Mouse (Mus musculus) adipocyte (in vitro differentiated cells): ENCODE measurements around the gene Cryl1.

Experiments
- DNase-seq: peaks from one replicate; pipeline ENCODE4 v3.0.0-alpha.2; 2016; ENCODE audit warnings: low spot score

Gene Cryl1

DNA sequence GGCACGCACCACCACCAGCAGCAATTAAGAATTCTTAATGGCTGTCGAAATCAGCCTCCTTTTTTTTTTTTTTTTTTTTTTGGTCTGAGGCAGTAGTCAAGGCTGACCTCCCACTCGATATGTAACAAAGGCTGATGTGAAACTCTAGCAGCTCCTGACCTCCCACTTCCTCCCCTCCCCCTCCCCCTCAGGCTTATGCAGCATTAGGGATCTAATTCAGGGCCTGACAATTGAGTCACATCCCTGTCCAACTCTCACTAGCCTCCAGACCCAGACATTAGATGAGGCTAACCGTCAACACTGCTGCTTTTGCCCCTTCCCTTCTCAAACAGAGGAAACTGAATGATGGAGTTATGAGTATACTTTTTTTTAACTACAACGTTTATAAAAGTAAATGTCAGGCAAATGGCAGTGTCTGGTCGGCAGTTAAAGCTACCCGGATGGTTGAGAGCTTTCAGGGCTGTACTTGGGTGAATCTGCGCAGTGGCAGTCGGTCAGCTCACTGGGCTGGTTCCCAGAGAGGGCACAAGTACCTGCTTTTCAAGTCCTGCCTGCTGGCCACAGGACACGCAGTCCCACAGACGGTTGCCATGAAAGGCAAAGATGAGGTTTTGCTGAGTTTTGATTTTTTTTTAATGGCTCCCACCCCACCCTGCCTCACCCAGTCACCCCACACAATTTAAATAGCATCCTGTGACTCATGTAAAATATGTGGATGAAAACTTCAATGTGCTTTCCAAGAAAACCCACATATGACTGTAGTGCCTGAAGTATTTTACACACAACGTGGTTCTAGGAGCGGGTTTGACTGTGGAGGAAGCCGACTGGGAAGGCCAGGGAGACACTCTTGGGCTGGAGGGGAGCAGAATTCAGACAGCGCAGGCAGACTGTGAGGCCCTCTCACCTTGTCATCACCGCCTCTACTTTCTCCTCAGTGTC is 81.4 kb downstream of the Cryl1 start:
- peak; percentile 33 for DNase-seq

DNA sequence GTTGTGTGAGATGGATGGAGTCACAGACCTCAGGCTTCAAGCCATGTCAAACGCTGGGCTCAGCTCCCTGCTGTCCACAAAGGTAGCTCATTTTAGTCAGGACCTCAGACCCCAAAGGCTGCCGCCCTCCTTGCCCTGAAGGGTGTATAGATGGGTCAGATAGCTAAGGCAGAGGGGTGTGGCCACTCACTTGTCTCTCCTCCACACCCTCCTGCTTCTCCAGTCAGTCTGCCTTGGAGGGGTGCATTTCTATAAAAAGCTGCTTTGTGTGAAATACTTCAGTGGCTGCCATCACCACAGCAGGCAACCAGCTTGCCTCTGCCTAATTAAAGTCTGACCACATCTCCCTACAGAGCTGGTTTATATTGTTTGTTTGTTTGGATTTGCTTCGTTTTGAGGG is 82.4 kb downstream of the Cryl1 start:
- DNase-seq: no peak

DNA sequence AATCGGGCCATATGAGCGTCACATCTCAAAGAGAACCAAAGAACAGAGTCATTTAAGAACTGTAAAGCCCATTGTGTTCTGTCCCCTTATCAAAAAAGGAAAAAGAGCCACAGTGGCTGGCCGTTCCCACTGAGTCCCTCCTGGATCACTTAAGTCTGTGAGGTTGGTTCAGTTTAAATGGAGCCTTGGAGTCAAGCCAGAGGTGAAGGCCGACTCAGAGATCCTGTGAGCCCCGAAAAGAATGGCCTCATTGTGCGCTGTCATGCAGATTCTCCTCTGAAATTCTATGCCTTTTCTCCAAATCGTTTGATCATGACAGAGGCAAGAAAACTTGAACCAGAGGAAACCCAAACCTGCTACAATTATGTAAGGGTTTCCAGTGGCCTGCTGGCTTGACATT is 82.8 kb downstream of the Cryl1 start:
- no peak for DNase-seq

DNA sequence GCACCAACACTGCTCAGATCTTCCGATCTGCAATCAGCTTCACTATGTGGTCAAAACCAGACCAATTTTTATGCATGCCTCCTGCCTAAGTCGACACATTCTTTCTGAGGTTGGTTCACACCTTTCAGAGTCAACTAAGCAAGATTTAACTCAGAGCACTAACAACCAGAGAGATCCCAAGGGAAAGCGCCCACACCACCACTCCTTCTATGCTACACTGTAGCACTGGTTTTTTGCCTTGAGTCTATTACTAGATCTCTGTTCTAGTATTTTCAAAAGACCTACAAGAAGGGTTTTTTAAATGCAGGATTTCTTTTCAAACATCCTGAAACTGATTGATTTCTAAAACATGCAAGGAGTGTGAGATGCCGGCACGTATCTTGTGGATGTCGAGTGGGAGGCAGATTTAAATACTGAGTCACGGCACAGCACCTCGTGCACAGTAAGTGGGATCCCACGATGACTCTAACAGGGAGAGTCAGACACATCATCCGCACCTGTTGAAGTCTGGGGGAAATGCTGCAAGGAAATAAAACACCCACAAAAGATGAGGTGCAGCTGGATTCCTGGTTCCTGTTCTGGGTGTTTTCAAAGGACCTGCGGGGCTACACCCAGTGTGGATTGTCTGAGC is 96.6 kb downstream of the Cryl1 start:
- no peak for DNase-seq

DNA sequence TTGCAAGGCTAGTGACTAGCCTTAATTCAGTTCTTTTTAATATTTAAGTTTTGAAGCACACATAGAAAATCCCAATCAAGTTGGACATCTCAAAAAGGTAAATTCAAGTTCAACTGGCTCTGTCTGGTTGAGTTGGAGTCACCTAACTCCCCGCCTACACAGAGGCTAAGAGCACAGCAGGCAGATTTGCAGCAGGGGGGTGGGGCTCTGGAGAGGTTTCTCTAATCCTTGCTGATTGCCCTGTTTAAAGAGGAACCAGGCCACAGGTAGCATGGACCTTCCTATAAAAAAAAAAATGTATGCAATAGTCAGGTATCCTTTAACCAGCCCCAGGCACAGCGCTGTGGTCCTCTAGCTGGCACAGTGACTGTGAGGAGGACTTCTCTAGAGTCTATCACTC is 97.8 kb downstream of the Cryl1 start:
- no peak for DNase-seq

DNA sequence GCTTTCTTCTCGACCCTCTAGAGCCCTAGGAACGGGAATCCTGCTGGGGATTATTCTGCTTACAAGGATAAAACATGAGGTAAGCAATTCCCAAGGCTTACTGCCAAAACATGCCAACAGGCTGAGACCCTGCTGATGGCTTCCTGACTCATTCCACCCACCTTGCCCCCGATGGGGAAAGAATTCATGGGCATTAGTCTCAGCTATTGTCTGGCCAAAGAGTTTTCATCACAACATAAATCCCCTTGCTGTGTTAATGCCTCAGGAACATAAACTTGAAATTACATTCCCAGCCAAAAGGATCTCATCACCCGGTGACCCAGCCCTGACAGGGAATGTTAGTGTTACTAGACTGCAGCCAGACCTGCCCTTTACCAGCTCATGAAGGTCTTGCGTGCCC is 100.7 kb downstream of the Cryl1 start:
- no peak for DNase-seq

DNA sequence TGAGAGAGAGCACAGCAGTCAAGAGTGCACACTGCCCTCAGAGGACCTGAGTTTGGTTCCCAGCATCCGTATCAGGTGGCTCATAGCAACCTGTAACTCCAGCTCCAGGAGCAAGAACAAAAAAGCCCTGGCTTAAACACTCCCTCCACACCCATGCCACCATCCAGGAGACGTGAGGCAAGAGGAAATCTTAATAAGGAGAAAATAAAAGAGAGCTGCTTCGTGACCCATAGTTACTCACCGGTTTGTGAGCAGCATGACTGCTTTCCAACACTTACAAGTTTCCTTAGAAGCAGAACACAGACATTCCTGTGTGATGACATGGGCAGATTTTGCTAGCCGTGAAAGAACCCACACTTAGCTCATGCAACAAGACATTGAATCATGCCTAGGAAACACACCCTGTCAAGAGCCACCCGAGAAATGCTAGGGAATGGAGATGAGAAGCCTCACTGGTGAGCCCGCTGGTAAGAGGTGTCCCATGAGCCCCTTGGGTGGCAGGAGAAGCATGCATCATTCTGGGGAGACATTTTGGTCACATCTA is 106.9 kb downstream of the Cryl1 start:
- no peak for DNase-seq

DNA sequence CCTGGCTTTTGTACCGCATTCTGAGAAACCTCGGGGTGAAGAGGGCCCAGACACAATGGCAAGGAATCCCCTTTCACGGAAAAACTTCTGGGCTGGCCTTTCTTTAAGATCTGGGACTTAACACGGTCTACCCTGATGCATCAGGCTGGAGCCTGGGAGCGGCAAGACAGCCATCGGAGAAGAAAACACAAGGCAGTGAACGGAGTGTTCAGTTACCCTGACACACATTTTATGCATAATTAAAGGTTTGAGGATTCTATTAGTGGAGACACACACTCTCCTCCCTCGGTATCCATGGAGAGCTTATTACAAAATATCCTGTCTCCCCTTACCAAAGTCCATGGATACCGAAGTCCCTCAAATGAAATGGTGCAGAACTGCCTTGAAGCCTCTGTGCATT is 109.2 kb downstream of the Cryl1 start:
- DNase-seq: no peak

DNA sequence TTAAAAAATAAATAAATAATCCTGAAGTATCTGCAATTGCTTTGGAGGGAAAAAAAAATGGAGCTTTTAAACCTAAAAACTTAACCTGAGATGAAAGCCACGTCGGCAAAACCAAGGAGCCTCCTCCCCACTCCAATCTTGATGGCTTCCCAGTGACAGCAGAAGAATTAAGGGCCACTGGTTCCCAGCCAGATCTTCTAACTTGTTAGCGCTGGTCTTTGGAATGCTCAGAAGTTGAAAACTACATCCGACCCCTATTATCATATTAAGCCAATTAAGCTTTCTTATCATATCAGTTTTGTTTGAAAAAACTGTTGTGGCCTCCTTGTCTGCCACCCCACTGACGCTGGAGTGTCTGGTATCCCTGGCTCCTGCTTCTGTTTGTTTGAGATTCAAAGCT is 114.5 kb downstream of the Cryl1 start:
- no peak for DNase-seq

DNA sequence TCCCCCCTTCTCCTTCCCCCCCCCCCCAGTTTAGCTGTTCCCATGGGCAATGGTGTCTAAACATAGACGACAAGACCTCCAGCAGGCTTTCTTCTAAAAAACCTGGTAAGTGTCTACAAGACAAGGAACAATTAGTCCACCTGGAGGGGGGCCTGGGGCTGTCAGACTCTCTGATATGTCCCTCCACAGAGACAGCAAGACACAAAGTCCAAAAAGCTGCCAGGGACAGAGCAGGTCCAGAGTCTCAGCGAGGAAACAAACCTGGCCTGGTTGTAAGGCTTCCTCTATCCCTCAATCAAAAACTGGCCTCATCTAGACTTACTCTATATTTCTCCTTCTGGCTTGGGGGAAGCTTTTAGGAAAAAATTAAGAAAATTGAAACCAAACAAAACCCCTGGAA is 115.7 kb downstream of the Cryl1 start:
- DNase-seq: no peak

DNA sequence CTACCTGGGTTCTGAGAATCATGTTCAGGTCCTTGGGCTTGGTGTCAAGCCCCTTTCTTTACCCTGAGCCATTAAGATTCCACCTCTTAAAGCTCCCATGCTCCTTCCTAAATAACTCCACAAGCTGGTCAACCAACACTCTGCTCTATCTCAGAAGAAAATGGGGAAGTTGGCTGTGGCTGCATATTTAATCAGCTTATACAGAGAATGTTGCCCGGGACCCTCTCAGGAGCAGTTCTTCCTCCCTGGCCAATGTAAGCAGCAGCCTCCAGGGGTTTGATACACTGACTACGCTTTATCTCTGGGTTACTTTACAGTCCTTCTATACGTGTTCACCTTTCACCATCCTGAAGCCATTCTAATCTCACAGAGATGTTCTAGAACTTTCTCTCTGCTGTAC is 117.5 kb downstream of the Cryl1 start:
- no peak for DNase-seq

DNA sequence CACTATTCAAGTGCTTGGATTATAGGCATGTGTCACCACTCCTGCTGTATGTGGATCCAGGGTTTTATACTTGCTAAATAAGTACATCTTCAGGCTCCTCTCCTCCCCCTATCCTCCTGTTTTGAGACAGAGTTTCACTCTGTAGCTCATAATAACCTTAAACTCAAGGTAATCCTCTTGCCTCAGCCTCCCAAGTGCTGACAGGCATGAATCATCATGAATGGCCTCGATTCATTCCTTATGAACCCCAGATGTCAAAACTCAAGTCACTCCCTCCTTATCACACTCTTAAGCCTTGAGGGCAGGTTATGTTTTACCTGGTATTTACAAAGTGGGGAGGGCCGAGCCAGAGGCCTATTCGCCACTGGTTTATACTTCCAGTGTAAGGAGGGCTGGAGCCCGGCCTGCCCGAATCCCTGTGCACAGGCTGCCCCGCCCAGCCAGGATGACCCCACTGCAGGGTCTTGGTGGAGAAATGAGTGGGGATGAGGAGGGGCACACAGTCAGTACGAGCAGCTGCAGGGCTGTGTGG is 121.8 kb downstream of the Cryl1 start:
- DNase-seq: no peak

DNA sequence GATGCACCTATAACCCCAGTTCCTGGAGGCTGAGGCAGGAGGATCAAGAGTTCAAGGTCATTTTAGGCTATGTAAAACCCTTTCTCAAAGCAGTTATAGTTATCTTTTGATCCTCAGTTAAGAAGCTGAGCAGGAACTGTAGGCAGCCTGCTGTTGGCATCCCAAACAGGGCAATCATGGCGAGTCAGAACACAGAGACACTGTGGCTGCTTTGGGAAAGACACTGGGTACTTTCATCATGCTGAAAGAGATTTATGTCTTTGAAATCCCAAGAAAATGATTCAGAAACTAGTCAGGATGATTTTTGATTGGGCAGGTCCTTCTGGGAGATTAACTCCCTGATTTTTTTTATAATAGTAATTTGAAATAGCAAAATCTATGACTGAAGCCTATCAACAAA is 126.0 kb downstream of the Cryl1 start:
- DNase-seq: no peak

DNA sequence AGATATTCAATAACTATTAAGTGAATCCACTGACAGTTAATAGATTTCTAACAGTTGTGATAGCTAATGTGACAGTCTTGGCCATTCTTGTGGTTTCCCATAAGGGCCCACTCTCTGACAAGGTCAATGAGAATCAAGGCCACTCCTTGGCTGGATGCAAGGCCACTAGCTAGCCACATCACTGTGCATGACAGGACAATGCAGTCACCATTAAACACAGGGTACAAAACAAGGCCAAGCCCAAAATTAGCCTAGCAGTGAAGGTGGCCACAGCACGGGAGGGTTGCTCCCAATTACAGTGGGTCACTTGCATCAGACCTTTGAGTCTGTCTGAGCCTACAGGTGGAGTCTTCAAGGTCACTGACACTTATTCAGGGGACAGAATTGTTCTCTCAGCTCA is 126.5 kb downstream of the Cryl1 start:
- DNase-seq: no peak

DNA sequence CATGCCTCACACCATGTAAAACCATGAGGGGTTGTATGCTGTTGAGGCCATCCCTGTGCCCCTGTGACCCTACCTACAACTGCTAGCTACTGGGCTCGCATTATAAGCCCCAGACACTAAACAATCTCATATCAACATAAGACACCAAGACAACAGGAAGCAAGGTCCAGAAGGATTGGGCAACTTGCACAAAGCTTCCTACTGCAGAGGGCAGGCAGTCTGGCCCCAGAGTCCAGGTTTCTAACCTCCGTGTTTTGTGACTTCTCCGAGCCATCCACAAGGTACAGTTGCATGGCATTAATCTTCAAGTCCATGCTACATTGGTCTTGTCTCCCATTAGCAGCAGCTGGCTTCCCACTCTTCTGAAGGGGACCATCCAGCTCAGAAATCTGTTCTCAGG is 129.4 kb downstream of the Cryl1 start:
- DNase-seq: no peak

DNA sequence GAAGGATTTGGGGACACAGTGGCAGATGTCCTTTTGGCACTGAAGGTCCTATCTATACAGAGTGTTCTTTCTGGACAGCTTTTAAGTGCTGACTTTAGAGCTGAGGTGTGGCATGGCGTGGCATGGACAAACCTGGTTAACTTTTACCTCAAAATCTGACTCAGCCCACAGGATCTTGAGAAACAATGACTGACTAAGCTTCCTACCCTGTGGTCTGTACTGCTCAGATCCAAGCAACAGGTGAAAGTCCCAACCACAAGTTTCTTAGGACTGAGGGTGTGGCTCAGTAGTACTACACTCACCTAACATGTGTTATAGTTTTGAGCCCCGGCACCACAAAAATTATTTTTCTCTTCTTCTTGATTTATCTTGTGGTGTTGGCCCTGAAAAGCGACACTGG is 130.0 kb downstream of the Cryl1 start:
- no peak for DNase-seq

DNA sequence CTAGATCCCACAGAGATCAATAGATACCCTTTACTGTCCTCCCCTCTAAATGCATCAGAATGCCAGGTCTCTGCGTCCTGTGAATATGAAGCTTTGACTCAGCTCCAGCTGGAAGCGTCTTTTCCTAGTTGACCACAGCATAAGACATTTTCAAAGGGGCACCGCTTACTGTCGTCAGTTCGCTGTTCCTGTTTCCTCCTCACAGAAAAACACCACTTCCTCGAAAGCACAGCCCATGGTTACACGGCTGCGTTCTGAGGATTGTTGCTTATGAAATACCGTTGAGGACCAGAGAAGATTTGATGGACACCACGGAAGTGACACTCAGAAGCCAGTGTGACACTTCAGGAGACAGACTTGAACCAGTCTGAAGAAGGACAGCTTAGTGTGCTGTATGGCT is 134.4 kb downstream of the Cryl1 start:
- DNase-seq: no peak

DNA sequence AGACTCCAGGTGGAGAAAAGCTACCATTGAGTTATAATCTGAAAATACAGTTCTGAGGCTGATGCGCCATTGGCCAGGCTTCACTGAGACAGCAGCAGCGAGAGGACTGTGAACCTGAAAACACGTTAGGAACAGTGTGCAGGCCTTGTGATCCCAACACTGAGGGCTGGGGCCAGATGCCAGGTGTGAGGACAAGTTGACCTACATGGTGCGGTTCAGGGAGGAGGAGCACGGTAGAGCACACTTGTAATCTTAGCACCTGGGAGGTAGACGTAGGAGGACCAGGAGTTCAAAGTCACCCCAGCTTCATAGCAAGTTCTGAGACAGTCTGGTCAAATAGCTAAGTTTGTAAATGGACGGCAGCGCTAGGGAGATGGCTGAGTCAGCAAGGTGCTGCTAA is 139.0 kb downstream of the Cryl1 start:
- no peak for DNase-seq

DNA sequence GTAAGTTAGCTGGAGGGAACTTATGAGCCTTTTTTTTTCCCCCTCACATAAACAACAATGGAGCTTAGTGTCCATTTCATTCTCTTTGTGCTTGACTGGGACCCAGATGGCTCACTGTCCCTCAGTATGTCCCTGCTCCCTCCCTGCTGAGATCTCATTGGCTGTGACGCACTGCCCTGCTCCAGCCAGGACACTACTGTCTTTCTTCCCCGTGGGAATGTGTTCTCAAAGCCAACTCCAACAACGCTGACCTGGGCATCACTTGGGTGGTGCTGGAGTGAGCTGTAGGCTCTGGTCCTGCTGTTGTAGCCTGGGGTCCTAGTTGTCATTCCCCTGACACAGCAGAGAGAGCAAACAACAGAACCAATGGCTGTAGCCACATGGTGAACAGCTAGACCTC is 149.7 kb downstream of the Cryl1 start:
- DNase-seq: no peak

DNA sequence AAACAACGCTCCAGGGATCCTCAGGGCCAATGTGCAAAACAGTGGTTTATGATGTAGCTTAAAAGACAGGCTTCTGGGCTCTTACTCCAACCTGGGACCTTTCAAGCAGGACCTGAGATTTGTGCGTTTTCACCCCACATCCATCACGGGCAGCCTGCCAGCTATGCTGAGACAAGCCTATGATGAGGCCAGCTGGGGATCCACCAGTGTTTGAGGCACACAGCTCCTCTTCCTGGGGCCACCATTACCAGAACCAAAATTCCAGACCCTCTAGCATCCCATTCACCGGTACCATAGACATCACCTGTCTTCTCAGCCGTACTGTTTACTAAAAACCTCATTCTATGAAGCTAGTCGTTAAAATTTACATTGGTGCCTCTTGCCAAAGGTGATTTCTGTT is 151.8 kb downstream of the Cryl1 start:
- DNase-seq: no peak

DNA sequence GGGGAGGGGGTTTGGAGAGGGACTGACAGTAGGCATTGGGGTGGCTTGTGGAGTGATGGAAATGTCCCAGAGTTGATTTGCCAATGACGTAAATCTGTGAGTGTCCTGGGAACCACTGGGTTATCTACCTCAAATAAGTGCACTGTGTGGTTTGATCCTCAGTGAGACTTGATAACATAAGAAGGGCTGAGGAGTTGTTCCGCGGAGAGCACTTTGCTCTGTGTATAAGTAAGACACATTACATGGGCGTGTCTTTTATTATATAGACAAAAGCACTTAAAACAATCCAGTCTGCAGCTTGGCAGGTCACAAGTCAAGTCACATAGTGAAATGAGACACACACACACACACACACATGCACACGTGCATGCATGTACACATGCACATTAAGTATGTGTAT is 155.4 kb downstream of the Cryl1 start:
- DNase-seq: no peak

DNA sequence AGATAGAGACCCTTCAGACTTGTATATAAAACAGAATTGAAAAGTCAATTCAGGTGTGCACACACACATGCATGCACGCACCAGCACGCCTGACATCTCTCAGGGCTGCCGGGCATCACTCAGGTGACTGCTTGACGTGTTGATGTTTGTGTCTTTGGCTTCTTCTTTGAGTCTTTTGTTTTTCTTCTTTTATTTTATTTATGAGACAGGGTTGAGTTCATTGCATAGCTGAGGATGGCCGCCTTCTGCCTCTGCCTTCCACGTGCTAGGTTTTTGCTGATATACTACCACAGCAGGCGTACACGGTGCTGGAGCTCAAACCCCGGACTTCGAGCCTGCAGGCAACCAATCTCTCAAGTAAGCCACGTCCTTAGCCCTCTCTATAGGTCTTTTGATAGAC is 163.1 kb downstream of the Cryl1 start:
- no peak for DNase-seq

DNA sequence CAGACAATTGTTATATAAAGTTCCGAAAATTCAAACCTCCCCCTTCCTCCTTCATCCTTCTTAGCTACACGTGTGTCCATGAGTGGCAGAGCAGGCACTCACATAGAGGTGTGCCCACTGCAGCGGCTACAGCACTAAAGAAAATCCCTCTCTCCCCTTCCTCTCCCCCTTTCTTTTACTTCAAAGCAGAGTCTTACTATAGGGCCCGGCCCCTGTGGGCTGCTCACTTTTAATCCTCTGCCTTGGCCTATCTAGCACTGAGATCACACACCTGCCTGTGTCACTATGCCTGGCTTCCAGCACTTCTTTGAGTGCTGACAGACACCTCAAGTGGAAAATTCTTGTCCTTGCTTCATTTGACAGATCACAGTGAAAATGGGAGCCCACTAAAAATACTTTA is 163.6 kb downstream of the Cryl1 start:
- no peak for DNase-seq
